Mouse (Mus musculus) midbrain, embryonic 10.5 days (tissue): Measurements from ENCODE around the gene Ubr2. TPM values are rescaled to one million over a fixed set of nuclear protein-coding genes. Genes with fewer than 3 reads are reported as not detected.

Experiments
- DNase-seq: peaks from one replicate; pipeline ENCODE4 v3.0.0-alpha.2; 2017; ENCODE audit warnings: low spot score
- H3K27ac ChIP-seq: fragments of 300-500 bp; sonication (generic); replicated peaks from 2 replicates; pipeline ENCODE4 v1.5.1; 2016; ENCODE audit warnings: mild to moderate bottlenecking
- H3K27me3 ChIP-seq: fragments of 300-500 bp; sonication (generic); 2 replicates; pipeline ENCODE4 v1.6.1; 2016; ENCODE audit warnings: low read depth, mild to moderate bottlenecking; ENCODE audit not compliant: poor library complexity, severe bottlenecking
- H3K36me3 ChIP-seq: fragments of 300-500 bp; sonication (generic); 2 replicates; pipeline ENCODE4 v1.6.1; 2016; ENCODE audit warnings: mild to moderate bottlenecking, moderate library complexity
- H3K4me1 ChIP-seq: fragments of 300-500 bp; sonication (generic); 2 replicates; pipeline ENCODE4 v1.6.1; 2016
- H3K4me3 ChIP-seq: fragments of 300-500 bp; sonication (generic); 2 replicates; pipeline ENCODE4 v1.5.1; 2016; ENCODE audit warnings: mild to moderate bottlenecking, moderate library complexity
- H3K9me3 ChIP-seq: fragments of 300-500 bp; sonication (generic); replicated peaks from 2 replicates; pipeline ENCODE4 v1.6.1; 2016; ENCODE audit warnings: mild to moderate bottlenecking
- WGBS: fragments of 180-500 bp; shearing (Covaris S2); methylation state at CpG from one replicate; pipeline ENCODE4 v1.1.7; 2016; 5-methylcytosine and 5-hydroxymethylcytosine counted together
- polyA plus RNA-seq: library from polyadenylated mRNA; unstranded; fragments of >200 nt; fragmentation: Nextera tagmentation; extraction: Ambion mirVana; gene quantifications from 2 replicates; pipeline ENCODE4 v1.2.1, GENCODE M21; 2016

The Ubr2 gene
- 15.5 and 16.5 TPM in 2 replicates for polyA plus RNA-seq

DNA sequence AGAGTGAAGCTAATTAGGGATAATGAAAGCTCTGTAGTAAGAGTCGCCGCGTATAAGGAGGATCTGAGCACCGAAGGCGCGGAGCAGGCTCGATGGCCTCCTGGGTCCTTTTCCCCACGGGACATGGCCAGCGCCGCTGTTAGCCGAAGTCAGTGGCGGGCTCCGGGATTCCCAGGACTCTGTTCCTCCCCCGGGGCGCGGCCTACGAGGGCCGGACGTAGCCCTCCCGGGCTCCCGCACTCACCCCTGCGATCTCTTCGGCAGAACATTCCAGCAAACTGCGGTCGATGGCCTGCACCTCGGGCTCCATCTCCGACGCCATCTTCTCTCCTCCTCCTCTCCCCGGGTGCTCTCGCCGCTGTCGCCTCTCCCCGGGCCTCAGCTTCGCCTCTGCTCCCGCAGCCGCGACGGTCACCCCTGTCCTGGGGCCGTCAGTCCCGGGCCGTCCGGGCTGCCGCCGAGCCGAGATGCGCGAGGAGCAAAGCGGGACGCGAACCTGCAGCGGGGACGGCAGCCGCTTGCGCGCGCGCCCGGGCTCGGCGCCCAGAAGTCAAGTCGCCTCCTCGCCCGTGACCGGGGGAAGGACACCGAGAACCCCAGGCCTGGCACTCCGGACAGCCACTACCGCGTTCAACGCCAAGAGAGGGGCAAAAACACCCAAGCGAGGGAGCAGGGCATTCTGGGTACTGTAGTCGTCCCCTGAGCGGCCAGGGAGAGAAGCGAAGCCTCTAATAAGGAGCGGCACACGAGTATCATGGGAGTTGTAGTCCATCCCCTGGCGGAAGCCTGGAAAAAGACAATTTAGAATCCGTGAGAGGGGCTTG lies at the start of gene Ubr2:
Gene Ubr2 (minus strand): TSS at position 659 of the 824 bp plus-strand sequence.
- Histone ChIP-seq H3K27me3 (no peaks in the 10 kb centered on the region; the same call in 1 of the 2 replicates), H3K9me3 (no peaks in the 10 kb centered on the region), H3K4me3 (peak within 1 kb of the TSS; percentile 96), H3K36me3 (peaks cover 13% of the 10 kb centered on the region), H3K4me1 (peaks cover 22% of the 10 kb centered on the region), H3K27ac (peak within 1 kb of the TSS; percentile 97)
- under 1% methylated on average over 76 of the region's 77 CpGs for WGBS
- peak; percentile 93 for DNase-seq

- Histone ChIP-seq H3K9me3 (peaks cover 7% of the 10 kb centered on the region; the same call in 1 of the 2 replicates), H3K4me3 (no peak overlapping the region), H3K27ac (no peak overlapping the region), H3K4me1 (peaks cover 3% of the 10 kb centered on the region; the same call in 1 of the 2 replicates), H3K36me3 (no peaks in the 10 kb centered on the region), H3K27me3 (no peaks in the 10 kb centered on the region)
- 70% methylated on average over 12 of the region's 12 CpGs for WGBS
- peak; percentile 39 for DNase-seq
These were observed 49.5 kb upstream of the Ubr2 start for GRCm38 (mm10) chr17:47059836-47060360.

- Histone ChIP-seq H3K4me3 (no peak overlapping the region), H3K36me3 (no peaks in the 10 kb centered on the region), H3K9me3 (peaks cover 7% of the 10 kb centered on the region; the same call in 1 of the 2 replicates), H3K27ac (no peak overlapping the region), H3K4me1 (no peaks in the 10 kb centered on the region), H3K27me3 (no peaks in the 10 kb centered on the region)
- 96% methylated on average over 4 of the region's 4 CpGs for WGBS
- no peak for DNase-seq
These were observed 47.6 kb upstream of the Ubr2 start for GRCm38 (mm10) chr17:47057966-47058365.

DNA sequence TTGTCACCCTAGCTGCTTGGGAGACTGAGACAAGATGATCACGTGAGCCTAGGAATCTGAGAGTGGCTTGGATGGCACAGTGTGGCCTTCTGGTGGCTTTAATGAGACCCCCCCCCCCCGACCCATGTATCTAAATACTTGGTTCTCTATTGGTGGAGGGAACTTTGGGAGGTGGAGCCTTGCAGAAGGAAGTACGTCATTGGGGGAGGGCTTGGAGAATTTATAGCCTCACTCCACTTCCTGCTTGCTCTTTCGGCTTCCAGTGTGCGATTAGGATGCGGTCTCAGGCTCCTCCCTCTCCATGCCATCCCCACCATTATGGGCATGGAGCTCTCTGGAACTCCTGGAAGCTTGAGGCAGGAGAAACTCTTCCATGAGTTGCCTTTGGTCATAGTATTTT lies 46.1 kb upstream of the Ubr2 start:
- Histone ChIP-seq H3K9me3 (peaks cover 7% of the 10 kb centered on the region; the same call in 1 of the 2 replicates), H3K36me3 (no peaks in the 10 kb centered on the region), H3K4me3 (no peak overlapping the region), H3K27ac (no peak overlapping the region), H3K27me3 (no peaks in the 10 kb centered on the region), H3K4me1 (no peaks in the 10 kb centered on the region)
- 87% methylated on average over 6 of the region's 6 CpGs for WGBS
- no peak for DNase-seq

- DNase-seq = no peak
- Histone ChIP-seq H3K4me3 (no peak overlapping the region), H3K27ac (no peak overlapping the region)
These were observed 44.8 kb upstream of the Ubr2 start for GRCm38 (mm10) chr17:47055121-47055520.

DNA sequence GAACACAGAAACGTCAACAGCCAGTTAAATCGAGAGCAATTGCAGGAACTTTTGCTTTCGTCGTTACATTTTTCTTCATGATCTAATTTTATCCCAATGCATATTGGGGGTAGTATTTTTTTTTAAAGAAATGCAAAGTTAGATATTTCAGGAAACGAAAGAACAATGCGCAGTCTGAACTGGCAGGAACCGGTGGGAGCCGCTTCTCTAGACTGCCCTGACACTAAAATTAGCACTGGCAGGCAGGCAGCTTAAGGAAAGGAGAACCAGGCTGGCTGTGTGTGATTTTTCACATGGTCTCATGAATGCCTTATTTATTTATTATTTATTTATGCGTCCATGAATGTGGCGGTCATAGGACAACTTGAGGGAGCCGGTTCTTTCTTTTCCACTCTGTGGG lies 44.3 kb upstream of the Ubr2 start:
- Histone ChIP-seq H3K9me3 (peaks cover 7% of the 10 kb centered on the region; the same call in 1 of the 2 replicates), H3K27ac (no peak overlapping the region), H3K36me3 (no peaks in the 10 kb centered on the region), H3K4me1 (0 out of 2 replicates have a peak, but pooled peaks cover 5% of the 10 kb centered on the region), H3K4me3 (no peak overlapping the region), H3K27me3 (no peaks in the 10 kb centered on the region)
- 93% methylated on average over 11 of the region's 11 CpGs for WGBS
- DNase-seq = no peak

More at GRCm38 (mm10) chr17:47055121-47055520, 44.8 kb upstream of the Ubr2 start:
- no peaks in the 10 kb centered on the region for H3K27me3 ChIP-seq
- peaks cover 7% of the 10 kb centered on the region; the same call in 1 of the 2 replicates for H3K9me3 ChIP-seq
- 86% methylated on average over 7 of the region's 7 CpGs for WGBS
- H3K36me3 ChIP-seq = no peaks in the 10 kb centered on the region
- no peaks in the 10 kb centered on the region for H3K4me1 ChIP-seq

GRCm38 (mm10) chr17:47050678-47051077 lies 40.3 kb upstream of the Ubr2 start:
- no peaks in the 10 kb centered on the region for H3K9me3 ChIP-seq
- no peak for DNase-seq
- no peak overlapping the region for H3K4me3 ChIP-seq
- H3K4me1 ChIP-seq = 0 out of 2 replicates have a peak, but pooled peaks cover 10% of the 10 kb centered on the region
- H3K36me3 ChIP-seq = no peaks in the 10 kb centered on the region
- H3K27me3 ChIP-seq = no peaks in the 10 kb centered on the region
- 91% methylated on average over 3 of the region's 3 CpGs for WGBS
- no peak overlapping the region for H3K27ac ChIP-seq

GRCm38 (mm10) chr17:47042866-47043265 lies 32.5 kb upstream of the Ubr2 start:
- H3K9me3 ChIP-seq = 0 out of 2 replicates have a peak, but pooled peaks cover 4% of the 10 kb centered on the region

GRCm38 (mm10) chr17:47038844-47039803 lies 28.8 kb upstream of the Ubr2 start:
- WGBS = 32% methylated on average over 18 of the region's 18 CpGs
- H3K4me1 ChIP-seq = peaks cover 5% of the 10 kb centered on the region
- H3K4me3 ChIP-seq = peak overlapping the region; percentile 7; the same call in 1 of the 2 replicates
- H3K9me3 ChIP-seq = 0 out of 2 replicates have a peak, but pooled peaks cover 4% of the 10 kb centered on the region
- peak; percentile 83 for DNase-seq
- no peaks in the 10 kb centered on the region for H3K27me3 ChIP-seq
- peak overlapping the region; percentile 56; the same call in 1 of the 2 replicates for H3K27ac ChIP-seq
- H3K36me3 ChIP-seq = no peaks in the 10 kb centered on the region

More at GRCm38 (mm10) chr17:47042866-47043265, 32.5 kb upstream of the Ubr2 start:
- H3K27ac ChIP-seq = no peak overlapping the region
- H3K4me1 ChIP-seq = peaks cover 5% of the 10 kb centered on the region
- no peaks in the 10 kb centered on the region for H3K27me3 ChIP-seq
- DNase-seq = no peak
- H3K36me3 ChIP-seq = no peaks in the 10 kb centered on the region
- H3K4me3 ChIP-seq = no peak overlapping the region
- WGBS = 97% methylated on average over 14 of the region's 14 CpGs

DNA sequence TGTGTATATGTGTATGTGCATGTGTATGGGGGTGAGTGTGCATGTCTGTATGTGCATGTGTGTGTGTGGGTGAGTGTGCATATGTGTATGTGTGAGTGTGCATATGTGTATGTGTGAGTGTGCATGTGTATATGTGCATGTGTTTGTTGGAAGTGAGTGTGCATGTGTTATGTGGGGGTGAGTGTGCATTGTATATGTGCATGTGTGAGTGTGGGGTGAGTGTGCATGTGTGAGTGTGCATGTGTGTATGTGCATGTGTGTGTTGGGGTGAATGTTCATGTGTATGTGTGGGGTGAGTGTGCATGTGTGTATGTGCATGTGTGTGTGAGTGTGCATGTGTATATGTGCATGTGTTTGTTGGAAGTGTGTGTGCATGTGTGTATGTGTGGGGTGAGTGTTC lies 24.2 kb upstream of the Ubr2 start:
- H3K4me1 ChIP-seq = peaks cover 5% of the 10 kb centered on the region
- DNase-seq = no peak
- H3K9me3 ChIP-seq = no peaks in the 10 kb centered on the region
- no peak overlapping the region for H3K27ac ChIP-seq
- H3K36me3 ChIP-seq = no peaks in the 10 kb centered on the region
- no peak overlapping the region for H3K4me3 ChIP-seq
- no peaks in the 10 kb centered on the region for H3K27me3 ChIP-seq

DNA sequence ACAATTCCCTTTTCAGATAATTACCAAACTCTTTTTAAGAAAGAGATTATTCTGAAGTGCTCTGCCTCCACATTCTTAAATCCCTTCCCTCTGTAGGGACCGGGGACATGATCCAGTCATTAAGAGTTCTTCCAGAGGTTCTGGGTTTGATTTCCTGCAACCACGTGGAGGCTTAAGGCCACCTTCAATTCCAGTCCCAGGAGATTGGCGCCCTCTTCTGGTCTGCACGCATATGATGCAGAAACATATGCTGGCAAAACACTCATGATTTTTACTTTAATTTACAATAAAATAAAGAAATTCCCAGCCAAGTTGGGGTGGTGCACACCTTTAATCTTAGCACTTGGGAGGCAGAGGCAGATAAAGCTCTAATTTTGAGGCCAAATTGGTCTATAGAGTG lies 23.3 kb upstream of the Ubr2 start:
- H3K4me3 ChIP-seq = no peak overlapping the region

DNA sequence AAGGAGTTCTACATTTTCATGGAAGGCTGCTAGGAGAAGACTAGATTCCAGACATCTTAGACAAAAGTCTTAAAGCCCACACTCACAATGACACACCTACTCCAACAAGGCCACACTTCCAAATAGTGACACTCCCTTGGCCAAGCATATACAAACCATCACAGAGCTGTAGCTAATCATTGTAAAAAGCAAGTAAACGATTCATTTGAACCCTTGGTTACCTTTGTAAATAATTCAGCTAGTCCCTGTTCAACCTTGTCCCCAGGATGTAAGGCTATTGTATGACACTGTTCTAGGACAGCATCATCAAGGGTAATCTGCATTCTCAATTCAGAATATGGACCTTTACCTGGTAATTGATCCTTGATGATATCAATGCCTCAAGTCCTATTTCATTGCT lies 14.4 kb upstream of the Ubr2 start:
- Histone ChIP-seq H3K27ac (no peak overlapping the region), H3K27me3 (no peaks in the 10 kb centered on the region), H3K36me3 (no peaks in the 10 kb centered on the region), H3K9me3 (no peaks in the 10 kb centered on the region), H3K4me3 (no peak overlapping the region), H3K4me1 (no peaks in the 10 kb centered on the region)
- 88% methylated on average over 1 of the region's 1 CpGs for WGBS
- DNase-seq = no peak

More for the DNA sequence above, 23.3 kb upstream of the Ubr2 start:
- Histone ChIP-seq H3K36me3 (no peaks in the 10 kb centered on the region), H3K4me1 (no peaks in the 10 kb centered on the region), H3K27ac (no peak overlapping the region), H3K27me3 (no peaks in the 10 kb centered on the region), H3K9me3 (no peaks in the 10 kb centered on the region)
- peak; percentile 49 for DNase-seq
- 5% methylated on average over 4 of the region's 4 CpGs for WGBS
